Mouse (Mus musculus) kidney, postnatal 10 days (tissue): ENCODE measurements around the gene Grip1.

Experiments
- DNase-seq: peaks from one replicate; pipeline ENCODE4 v3.0.0; 2021; ENCODE audit warnings: mixed read lengths

The Grip1 gene

DNA sequence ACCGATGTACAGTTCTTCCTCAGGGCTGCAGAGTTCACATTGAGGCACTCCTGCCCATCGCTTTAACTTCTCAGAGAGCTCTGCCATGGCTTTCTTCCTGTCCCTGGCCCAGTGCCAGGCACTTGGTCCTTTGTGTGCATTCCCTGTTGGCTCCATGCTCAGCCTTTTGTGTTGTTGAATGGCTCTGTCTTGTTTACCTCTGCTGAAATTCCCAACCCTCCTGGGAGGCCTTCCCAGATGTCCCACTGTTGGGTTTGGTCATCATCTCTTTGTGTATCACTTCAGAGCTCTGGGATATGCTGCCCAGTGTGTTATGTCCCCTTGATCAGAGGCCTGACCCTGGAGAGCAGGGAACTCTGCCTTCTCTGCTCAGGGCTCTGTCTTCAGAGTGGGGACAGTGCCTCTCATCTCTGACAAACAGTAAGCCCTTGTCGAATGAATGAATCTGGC lies 230.8 kb downstream of the Grip1 start:
- peak; percentile 17 for DNase-seq

- DNase-seq: peak; percentile 31
Measured at GRCm38 (mm10) chr10:119691358-119692083, 237.9 kb downstream of the Grip1 start.

DNA sequence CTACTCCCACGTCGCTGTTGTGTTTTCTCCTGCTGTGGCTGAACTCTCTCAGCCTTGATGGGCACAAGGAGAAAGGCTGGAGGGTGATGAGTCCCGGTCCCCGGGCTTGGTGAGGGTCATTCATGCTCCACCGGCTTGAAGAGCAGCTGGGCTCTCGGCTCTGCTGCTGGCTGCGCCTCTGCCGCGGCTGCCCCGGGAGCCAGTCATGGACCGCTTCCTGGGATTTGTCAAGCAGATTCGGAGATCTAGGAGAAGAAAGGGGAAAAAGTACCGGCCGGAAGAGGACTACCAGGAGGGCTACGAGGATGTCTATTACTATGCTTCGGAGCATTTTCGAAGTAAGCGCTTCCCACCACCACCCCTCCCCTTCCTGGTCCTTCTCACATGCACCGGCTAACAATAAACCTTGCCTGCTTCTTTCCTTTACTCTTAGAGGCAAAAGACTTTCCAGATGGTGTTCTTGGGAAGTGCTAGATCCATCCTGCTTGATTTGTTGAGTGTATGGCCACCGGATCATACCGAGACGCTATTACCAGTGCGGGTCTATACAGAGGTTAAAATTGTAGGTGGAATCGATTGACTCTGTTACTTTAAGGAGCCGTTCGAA lies 238.8 kb downstream of the Grip1 start:
- DNase-seq: peak; percentile 36

- no peak for DNase-seq
Measured at GRCm38 (mm10) chr10:119693400-119693799, 239.8 kb downstream of the Grip1 start.

- no peak for DNase-seq
Measured at GRCm38 (mm10) chr10:119697257-119697798, 243.7 kb downstream of the Grip1 start.

DNA sequence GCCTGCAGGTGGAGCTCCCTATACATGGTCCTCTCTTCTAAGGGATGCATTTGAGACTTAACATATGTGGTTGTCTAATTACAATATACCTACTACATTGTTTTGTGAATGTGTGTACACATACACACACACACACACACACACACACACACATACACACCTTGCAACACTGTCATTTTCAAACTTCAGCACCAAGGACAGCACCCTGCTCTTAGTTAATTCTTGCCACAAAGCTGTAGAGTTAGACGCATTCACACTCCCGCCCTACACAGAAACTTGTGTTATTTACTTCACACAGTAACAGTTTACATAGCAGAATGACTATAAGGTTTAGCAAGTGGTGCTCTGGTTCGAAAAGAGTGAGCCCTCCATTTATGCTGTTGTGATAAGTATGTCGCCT lies 251.7 kb downstream of the Grip1 start:
- DNase-seq: peak; percentile 69

GRCm38 (mm10) chr10:119706281-119706680 lies 252.7 kb downstream of the Grip1 start:
- no peak for DNase-seq

DNA sequence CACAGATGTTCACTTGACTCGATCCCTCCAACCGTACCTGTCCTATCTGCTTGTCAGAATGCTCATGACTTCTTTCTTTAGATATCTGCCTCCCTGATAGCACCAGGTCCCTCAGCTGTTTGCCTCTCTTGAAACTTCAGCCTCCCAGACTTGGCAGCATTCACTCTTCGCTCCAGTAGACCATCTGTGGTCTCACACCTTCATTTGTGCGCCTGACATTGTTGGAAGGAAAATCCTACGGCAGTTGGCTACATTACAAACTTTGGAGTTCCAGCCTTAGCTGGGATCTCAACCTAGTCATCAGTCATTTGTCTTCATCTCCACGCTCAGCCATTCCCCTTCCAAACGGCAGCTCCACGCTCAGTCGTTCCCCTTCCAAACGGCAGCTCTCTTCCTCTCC lies 253.4 kb downstream of the Grip1 start:
- no peak for DNase-seq

- DNase-seq: no peak
Measured at GRCm38 (mm10) chr10:119721887-119722286, 268.3 kb downstream of the Grip1 start.

- no peak for DNase-seq
Measured at GRCm38 (mm10) chr10:119722471-119722870, 268.8 kb downstream of the Grip1 start.

GRCm38 (mm10) chr10:119723671-119724070 lies 270.0 kb downstream of the Grip1 start:
- no peak for DNase-seq

DNA sequence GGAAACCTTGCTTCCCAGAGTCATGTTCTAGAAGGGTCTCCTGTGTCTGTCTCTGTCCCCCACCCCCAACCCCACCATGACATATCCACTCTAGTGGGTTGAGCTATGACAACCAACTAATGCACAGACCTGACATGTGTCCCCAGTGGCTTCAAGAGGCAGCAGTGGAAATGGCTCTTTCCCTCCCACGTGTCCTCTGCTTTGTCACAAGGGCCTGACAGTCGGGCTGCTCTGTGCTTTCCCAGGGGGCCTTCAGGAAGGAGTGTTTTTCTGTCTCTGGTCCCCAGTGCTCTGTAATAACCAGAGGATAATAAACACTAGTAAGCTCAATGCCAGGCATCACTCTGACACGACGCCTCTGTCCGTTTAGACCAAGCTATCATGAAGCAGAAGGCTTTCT lies 271.7 kb downstream of the Grip1 start:
- no peak for DNase-seq

DNA sequence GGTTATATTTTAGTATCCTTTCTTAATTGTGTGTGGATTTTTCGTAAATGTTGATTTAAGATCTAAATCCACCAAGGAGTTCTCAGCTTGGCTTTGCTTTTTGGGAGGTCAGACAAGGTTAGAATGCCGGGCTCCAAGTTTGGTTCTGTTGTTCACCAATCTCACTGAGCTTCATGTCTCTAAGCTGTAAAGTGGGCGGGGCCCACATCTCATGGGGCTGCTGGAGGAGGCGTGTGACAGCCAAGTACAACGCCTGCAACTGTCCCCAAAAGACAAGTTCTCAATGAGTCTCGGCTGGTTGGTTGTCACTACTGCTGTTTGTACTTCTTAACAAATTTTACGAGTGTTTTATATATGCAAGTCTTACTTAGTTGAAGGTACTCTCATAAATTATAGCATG lies 272.3 kb downstream of the Grip1 start:
- peak; percentile 10 for DNase-seq

DNA sequence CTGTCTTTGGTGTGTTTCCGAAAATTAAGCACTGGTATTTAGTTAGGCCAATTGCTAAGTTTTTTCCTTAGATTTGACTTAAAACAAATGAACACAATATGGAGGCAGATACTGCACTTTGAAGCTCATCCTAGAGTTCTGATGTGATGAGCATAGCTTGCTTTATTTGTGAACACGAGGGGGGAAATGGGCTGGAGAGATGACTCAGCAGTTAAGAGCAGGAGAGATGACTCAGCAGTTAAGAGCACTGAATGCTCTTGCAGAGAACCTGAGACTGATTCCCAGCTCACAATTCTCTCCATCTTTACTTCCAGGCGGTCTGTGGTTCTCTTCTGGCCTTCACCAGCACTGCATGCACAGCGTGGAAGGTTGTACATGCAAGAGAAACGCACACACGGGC lies 273.3 kb downstream of the Grip1 start:
- no peak for DNase-seq

GRCm38 (mm10) chr10:119730206-119730605 lies 276.6 kb downstream of the Grip1 start:
- DNase-seq: no peak

DNA sequence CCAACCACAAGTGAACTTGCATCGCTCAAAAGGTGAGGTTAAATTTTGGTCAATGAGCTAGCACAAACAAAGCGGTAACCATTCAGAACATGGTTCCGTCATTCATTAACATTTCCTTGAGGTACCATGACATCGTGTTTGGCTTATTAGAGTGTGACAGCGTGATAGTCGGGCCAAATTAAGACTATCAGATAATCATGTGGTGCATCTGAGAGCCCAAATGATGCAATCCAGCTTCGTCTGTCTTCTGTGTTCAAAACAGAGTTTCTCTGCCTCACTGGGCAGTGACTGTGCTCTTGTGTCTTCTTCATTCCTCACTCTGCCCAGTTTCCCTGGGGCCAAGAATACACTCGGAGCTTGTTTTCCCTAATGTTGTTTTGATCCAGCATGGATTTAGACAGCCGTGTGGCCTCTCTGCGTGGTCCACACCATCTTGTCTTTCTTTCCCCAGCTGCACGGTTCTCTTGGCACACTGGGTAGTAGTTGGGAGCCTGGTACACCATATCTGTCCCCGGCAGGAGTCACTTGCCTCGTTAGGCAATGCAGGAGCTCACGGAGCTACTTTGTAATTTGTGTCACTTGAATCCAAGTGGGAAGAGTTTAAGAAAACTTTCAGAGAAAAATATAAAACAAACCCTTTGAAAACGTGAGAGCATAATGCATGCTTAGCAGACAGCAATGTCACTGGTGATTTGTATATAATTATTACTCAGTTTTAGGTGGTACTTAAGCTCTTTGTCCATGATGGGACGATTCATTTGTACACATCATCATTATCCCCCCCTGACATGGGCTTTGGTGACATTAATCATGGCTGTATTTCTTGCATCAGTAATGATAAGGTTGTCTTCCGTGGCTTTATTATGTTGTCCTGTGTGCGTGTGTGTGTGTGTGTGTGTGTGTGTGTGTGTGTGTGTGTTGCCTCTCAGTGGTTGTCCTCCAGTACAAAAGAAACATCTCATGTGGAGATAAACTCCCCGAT lies 281.7 kb downstream of the Grip1 start:
- no peak for DNase-seq

DNA sequence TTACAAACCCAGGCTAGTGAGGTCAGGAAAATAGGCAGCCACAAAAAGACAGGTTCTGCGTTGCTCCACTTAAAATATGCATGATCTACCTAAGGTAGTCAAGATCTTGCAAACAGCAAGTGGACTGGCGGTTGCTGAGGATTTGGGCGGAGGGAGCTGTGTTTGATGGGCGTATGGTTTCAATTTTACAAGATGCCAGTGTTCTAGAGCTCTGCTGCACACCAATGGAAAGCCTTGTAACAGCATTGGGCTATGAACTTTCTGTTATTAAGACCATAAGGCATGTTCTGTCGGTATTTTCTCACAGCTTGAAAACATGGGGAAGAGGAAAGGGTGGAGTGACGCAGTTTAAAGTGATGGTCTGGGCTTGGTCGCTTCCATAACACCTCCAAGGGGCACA lies 285.8 kb downstream of the Grip1 start:
- no peak for DNase-seq

- no peak for DNase-seq
Measured at GRCm38 (mm10) chr10:119742722-119743121, 289.1 kb downstream of the Grip1 start.

DNA sequence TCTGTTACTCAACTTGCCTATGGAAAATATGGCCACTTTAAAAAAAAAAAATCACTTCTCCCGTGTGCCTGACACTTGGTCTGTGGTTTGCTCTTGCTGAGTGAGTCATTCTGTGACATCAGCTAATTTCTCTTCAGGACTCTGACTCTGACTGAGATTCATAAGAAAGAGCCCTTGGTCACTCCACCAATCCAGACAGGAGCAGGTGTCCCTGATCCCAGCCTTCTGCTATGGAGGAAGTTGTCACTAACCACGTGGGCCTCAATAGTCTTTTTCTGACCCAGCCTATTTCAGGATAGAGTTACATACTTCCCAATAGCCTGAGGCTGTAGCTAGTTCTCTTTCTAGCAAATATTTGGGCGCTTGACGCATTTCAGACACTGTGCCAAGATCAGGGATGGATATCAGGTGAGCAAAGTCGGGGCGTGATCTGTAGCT lies 298.8 kb downstream of the Grip1 start:
- no peak for DNase-seq

DNA sequence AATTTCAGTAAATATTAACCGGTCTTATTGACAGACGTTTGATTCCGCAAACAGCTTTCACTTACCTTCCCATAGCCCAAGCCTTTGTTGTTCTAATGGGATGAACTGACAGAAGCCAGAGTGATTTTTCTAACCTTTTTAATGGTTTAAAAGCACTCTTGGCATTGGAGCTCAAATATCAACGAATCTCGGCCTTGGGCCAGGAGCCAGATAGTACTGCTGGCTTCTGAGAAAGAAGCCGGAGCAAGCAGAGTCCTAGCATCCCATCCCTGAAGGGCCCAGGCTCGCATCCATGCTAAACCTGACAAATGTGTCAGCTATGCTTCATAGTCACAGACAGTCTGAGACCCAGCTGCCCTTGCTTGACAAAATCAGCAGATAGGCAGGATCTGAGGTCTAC lies 302.6 kb downstream of the Grip1 start:
- DNase-seq: no peak

DNA sequence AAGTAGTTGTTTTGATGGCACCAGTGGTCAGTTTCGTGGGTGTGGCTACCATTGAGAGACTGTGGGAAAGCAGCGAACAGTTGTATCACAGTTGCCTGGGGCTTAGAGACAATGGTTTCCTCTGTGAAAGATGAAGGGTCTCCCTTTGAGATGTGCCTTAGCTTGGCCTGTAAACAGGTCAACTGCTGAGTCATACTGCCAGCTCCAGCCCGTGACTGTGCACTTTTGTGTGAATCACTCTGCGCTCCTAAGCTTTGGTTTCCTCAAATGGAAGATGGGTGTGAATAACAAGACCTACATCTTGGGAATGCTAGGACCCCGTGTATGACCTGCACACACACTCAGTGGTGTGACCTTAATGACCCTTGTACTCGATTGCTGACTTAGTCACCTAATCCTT lies 303.6 kb downstream of the Grip1 start:
- no peak for DNase-seq

- no peak for DNase-seq
Measured at GRCm38 (mm10) chr10:119761451-119762367, 308.1 kb downstream of the Grip1 start.
